Mouse (Mus musculus) myocyte (in vitro differentiated cells): Measurements from ENCODE around the gene Dysf.

ENCODE experiments used
- MAX ChIP-seq: IDR thresholded peaks from one replicate; pipeline ENCODE4 v1.6.1; 2011; ENCODE audit warnings: low read depth, mild to moderate bottlenecking, control low read depth
- MYOG ChIP-seq, 3 experiments: IDR thresholded peaks; one replicate each; pipeline ENCODE4 v1.6.1; 2011; ENCODE audit warnings: control low read depth in 2 of 3, low read depth in 2 of 3, mild to moderate bottlenecking in 2 of 3; ENCODE audit not compliant: insufficient read length in 2 of 3, control insufficient read depth in 1 of 3, insufficient read depth in 1 of 3
- POLR2A ChIP-seq: IDR thresholded peaks from one replicate; pipeline ENCODE4 v1.6.1; 2011; ENCODE audit warnings: low read depth, mild to moderate bottlenecking, control low read depth, moderate library complexity; ENCODE audit not compliant: insufficient read length
- POLR2AphosphoS2 ChIP-seq: IDR thresholded peaks from one replicate; pipeline ENCODE4 v1.6.1; 2011; ENCODE audit warnings: low read depth, control low read depth; ENCODE audit not compliant: insufficient read length
- TCF12 ChIP-seq: IDR thresholded peaks from one replicate; pipeline ENCODE4 v1.6.1; 2011; ENCODE audit warnings: mild to moderate bottlenecking, control low read depth; ENCODE audit not compliant: poor library complexity, insufficient read depth, severe bottlenecking
- USF1 ChIP-seq: IDR thresholded peaks from one replicate; pipeline ENCODE4 v1.6.1; 2011; ENCODE audit warnings: low read depth, mild to moderate bottlenecking, control low read depth, moderate library complexity

DNA sequence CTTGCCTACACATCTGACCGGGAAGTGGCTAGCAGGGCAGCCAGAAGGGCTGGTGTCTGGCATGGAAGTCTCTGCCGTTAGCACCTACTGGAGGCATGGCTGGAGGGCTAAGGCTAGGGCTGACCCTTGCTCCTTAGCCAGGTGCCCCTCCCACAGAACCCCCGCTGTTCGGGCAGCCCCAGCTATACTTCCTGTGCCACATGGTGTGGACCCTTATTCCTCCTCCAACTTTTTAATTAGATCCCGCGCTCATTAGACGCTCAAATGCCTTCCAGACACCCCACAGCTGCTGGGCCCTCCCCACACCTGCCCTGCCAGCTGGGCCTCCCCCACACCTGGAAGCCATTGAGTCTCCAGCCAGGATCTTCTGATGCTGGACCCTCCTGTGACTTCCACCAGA lies 221.3 kb downstream of the Dysf start:
- TF ChIP-seq USF1 (no peak), TCF12 (no peak), POLR2AphosphoS2 (no peak), POLR2A (no peak), MYOG (IDR thresholded peaks at IDR 0.05; ENCODE audit: control insufficient read depth in 1 of 3, insufficient read depth in 1 of 3, insufficient read length in 2 of 3, low read depth in 2 of 3) (no peak), MAX (no peak)
